Mouse (Mus musculus) midbrain, embryonic 15.5 days (tissue): ENCODE results near the gene Cracr2b. TPM values are rescaled to one million over a fixed set of nuclear protein-coding genes. Genes with fewer than 3 reads are reported as not detected.

ENCODE experiments used
- ATAC-seq: fragments of 200-750 bp; cut with Nextera tagmentation; replicated peaks from 2 replicates; pipeline ENCODE4 v1.8.0; 2017; ENCODE audit warnings: moderate TSS enrichment
- H3K27ac ChIP-seq: fragments of 300-500 bp; sonication (generic); 2 replicates; pipeline ENCODE4 v1.5.1; 2015; ENCODE audit warnings: mild to moderate bottlenecking, inconsistent platforms
- H3K27me3 ChIP-seq: fragments of 300-500 bp; sonication (generic); replicated peaks from 2 replicates; pipeline ENCODE4 v1.6.1; 2015; ENCODE audit warnings: inconsistent platforms
- H3K36me3 ChIP-seq: fragments of 300-500 bp; sonication (generic); replicated peaks from 2 replicates; pipeline ENCODE4 v1.6.1; 2015; ENCODE audit warnings: inconsistent platforms
- H3K4me1 ChIP-seq: fragments of 300-500 bp; sonication (generic); 2 replicates; pipeline ENCODE4 v1.6.1; 2015; ENCODE audit warnings: inconsistent platforms
- H3K4me2 ChIP-seq: fragments of 300-500 bp; sonication (generic); 2 replicates; pipeline ENCODE4 v1.6.1; 2015; ENCODE audit warnings: inconsistent platforms, mild to moderate bottlenecking, moderate library complexity
- H3K4me3 ChIP-seq: fragments of 300-500 bp; sonication (generic); 2 replicates; pipeline ENCODE4 v1.5.1; 2015; ENCODE audit warnings: mild to moderate bottlenecking, inconsistent platforms
- H3K9ac ChIP-seq: fragments of 300-500 bp; sonication (generic); 2 replicates; pipeline ENCODE4 v1.6.1; 2015; ENCODE audit warnings: mild to moderate bottlenecking, inconsistent platforms
- H3K9me3 ChIP-seq: fragments of 300-500 bp; sonication (generic); 2 replicates; pipeline ENCODE4 v1.6.1; 2016; ENCODE audit warnings: inconsistent platforms
- WGBS: fragments of 180-500 bp; shearing (Covaris S2); methylation state at CpG from one replicate; pipeline ENCODE4 v1.1.7; 2015; ENCODE audit warnings: mixed read lengths; 5-methylcytosine and 5-hydroxymethylcytosine counted together
- polyA plus RNA-seq: library from polyadenylated mRNA; unstranded; fragments of >200 nt; fragmentation: Nextera tagmentation; extraction: Ambion mirVana; gene quantifications from 2 replicates; pipeline ENCODE4 v1.2.1, GENCODE M21; 2015

The Cracr2b gene
- polyA plus RNA-seq, 1 experiment from 2014 or later = 7.6 TPM

GRCm38 (mm10) chr7:141435856-141436522 is 24.9 kb upstream of the Cracr2b start:
- Histone ChIP-seq H3K27me3 (no peaks in the 10 kb centered on the region), H3K27ac (peak overlapping the region; percentile 84; the same call in 1 of the 2 replicates)

GRCm38 (mm10) chr7:141436523-141436892 is 24.4 kb upstream of the Cracr2b start:
- Histone ChIP-seq H3K9ac (peak overlapping the region; percentile 80; the same call in 1 of the 2 replicates), H3K9me3 (no peaks in the 10 kb centered on the region), H3K27me3 (no peaks in the 10 kb centered on the region), H3K4me1 (peaks cover 50% of the 10 kb centered on the region), H3K27ac (peak overlapping the region; percentile 87), H3K4me2 (peak overlapping the region; percentile 92), H3K4me3 (peak overlapping the region; percentile 74), H3K36me3 (peaks cover 8% of the 10 kb centered on the region)
- ATAC-seq = no peak
- WGBS = 38% methylated on average over 2 of the region's 2 CpGs

More at GRCm38 (mm10) chr7:141435856-141436522, 24.9 kb upstream of the Cracr2b start:
- H3K9me3 ChIP-seq = no peaks in the 10 kb centered on the region
- H3K36me3 ChIP-seq = peaks cover 13% of the 10 kb centered on the region
- H3K9ac ChIP-seq = no peak overlapping the region
- peaks cover 50% of the 10 kb centered on the region for H3K4me1 ChIP-seq
- no peak overlapping the region; the same call in none of the 2 replicates for H3K4me3 ChIP-seq
- 74% methylated on average over 9 of the region's 9 CpGs for WGBS
- no peak for ATAC-seq
- peak overlapping the region; percentile 92 for H3K4me2 ChIP-seq

DNA sequence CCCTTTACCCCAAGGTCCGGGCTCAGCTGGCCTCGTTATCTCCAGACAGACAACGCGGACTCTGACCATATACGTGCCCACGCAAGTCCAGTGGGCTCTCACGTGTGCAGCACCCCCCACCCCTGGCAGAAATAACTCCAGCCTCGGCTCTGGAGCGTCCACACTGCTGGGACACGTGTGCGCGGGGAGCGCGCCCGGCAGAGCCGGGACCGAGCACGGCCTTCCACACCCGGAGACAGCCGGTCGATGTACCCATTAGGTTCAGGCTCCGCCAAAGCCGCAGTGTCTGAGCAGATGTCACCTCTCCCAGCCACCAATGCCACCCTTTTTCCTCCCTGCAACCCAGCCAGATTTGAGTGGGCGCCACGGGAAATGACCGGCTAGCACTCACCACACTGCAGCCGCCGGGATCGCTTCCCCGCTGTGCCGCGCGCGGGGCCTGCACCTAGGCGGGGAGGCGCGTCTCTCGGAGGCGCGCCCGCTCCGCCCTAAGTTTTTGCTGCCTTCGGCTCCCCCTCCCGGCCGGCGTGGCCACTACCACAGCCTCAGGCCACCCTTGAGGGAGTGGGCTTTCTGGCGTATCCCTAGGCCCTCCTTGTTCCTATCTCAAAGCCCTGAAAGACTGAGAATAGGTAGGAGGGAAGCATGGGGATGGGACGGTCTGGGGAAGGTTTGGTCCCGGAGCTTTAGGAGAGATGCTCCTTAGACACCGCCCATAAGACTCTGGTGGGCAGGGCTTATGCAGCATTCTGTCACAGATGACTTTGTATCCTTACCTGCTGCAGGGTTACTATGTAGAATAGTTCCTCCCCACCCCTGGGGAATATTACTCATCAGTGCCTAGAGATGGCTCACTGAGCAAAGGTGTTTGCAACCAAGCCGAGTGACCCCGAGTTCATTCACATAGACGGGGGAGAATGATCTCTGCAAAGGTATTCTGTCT is 23.4 kb upstream of the Cracr2b start, which contains the start of gene Slc25a22:
Gene Slc25a22 (minus strand): TSS at position 715 of the 943 bp plus-strand sequence.
- peak within 1 kb of the TSS; percentile 74 for H3K4me3 ChIP-seq
- H3K9me3 ChIP-seq = no peaks in the 10 kb centered on the region
- peaks cover 5% of the 10 kb centered on the region; the same call in 1 of the 2 replicates for H3K36me3 ChIP-seq
- peak within 1 kb of the TSS; percentile 87 for H3K27ac ChIP-seq
- peak; percentile 76 for ATAC-seq
- peak within 1 kb of the TSS; percentile 80 for H3K9ac ChIP-seq
- WGBS = 5% methylated on average over 53 of the region's 53 CpGs
- H3K4me2 ChIP-seq = peak within 1 kb of the TSS; percentile 92
- no peaks in the 10 kb centered on the region for H3K27me3 ChIP-seq
- peaks cover 50% of the 10 kb centered on the region for H3K4me1 ChIP-seq

GRCm38 (mm10) chr7:141438201-141438968 is 22.5 kb upstream of the Cracr2b start:
- H3K4me2 ChIP-seq = peak overlapping the region; percentile 92; the same call in 1 of the 2 replicates
- H3K27ac ChIP-seq = peak overlapping the region; percentile 87; the same call in 1 of the 2 replicates
- H3K4me1 ChIP-seq = peaks cover 49% of the 10 kb centered on the region

GRCm38 (mm10) chr7:141439140-141439679 is 21.7 kb upstream of the Cracr2b start:
- Histone ChIP-seq H3K27me3 (no peaks in the 10 kb centered on the region), H3K4me1 (peaks cover 50% of the 10 kb centered on the region), H3K27ac (no peak overlapping the region), H3K9ac (no peak overlapping the region), H3K4me2 (no peak overlapping the region), H3K9me3 (no peaks in the 10 kb centered on the region), H3K4me3 (no peak overlapping the region), H3K36me3 (no peaks in the 10 kb centered on the region)
- WGBS = 95% methylated on average over 10 of the region's 10 CpGs
- no peak for ATAC-seq

More at GRCm38 (mm10) chr7:141438201-141438968, 22.5 kb upstream of the Cracr2b start:
- 90% methylated on average over 12 of the region's 12 CpGs for WGBS
- Histone ChIP-seq H3K4me3 (peak overlapping the region; percentile 74; the same call in 1 of the 2 replicates), H3K27me3 (no peaks in the 10 kb centered on the region), H3K9ac (peak overlapping the region; percentile 80; the same call in 1 of the 2 replicates), H3K9me3 (no peaks in the 10 kb centered on the region), H3K36me3 (0 out of 2 replicates have a peak, but pooled peaks cover 2% of the 10 kb centered on the region)
- ATAC-seq = no peak

GRCm38 (mm10) chr7:141439811-141440210 is 21.1 kb upstream of the Cracr2b start:
- H3K4me3 ChIP-seq = no peak overlapping the region
- ATAC-seq = no peak
- H3K9me3 ChIP-seq = no peaks in the 10 kb centered on the region
- no peak overlapping the region for H3K27ac ChIP-seq
- 96% methylated on average over 11 of the region's 11 CpGs for WGBS
- no peaks in the 10 kb centered on the region for H3K27me3 ChIP-seq
- H3K4me2 ChIP-seq = no peak overlapping the region
- H3K9ac ChIP-seq = no peak overlapping the region
- H3K36me3 ChIP-seq = no peaks in the 10 kb centered on the region
- peaks cover 45% of the 10 kb centered on the region for H3K4me1 ChIP-seq

GRCm38 (mm10) chr7:141440613-141441012 is 20.3 kb upstream of the Cracr2b start:
- 29% methylated on average over 6 of the region's 6 CpGs for whole genome bisulfite sequencing
- no peak overlapping the region for H3K4me2 ChIP-seq

DNA sequence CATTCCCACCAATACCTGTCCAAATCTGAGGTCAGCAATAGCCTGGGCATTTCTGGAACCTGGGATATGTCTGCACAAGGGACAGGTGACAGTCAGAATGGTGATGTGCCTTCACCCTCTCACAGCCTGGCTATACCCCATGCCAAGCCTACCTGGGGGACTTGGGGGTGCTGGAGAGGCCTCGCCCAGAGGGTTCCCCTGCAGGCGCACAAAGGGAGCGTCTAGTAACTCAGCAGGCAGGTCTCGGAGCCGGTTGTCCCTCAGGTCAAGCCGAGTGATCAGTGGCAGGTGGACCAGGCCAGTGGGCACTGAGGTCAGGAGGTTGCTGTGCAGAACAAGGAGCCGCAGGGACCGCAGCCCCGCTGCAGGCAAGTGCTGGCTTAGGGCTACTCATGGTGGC is 19.4 kb upstream of the Cracr2b start:
- Histone ChIP-seq H3K27me3 (no peaks in the 10 kb centered on the region), H3K27ac (no peak overlapping the region), H3K4me3 (no peak overlapping the region), H3K36me3 (no peaks in the 10 kb centered on the region), H3K4me1 (peaks cover 29% of the 10 kb centered on the region), H3K4me2 (no peak overlapping the region), H3K9ac (no peak overlapping the region), H3K9me3 (no peaks in the 10 kb centered on the region)
- ATAC-seq = no peak
- WGBS = 96% methylated on average over 9 of the region's 9 CpGs

More at GRCm38 (mm10) chr7:141440613-141441012, 20.3 kb upstream of the Cracr2b start:
- Histone ChIP-seq H3K9me3 (no peaks in the 10 kb centered on the region), H3K27ac (no peak overlapping the region), H3K27me3 (no peaks in the 10 kb centered on the region), H3K9ac (no peak overlapping the region), H3K36me3 (no peaks in the 10 kb centered on the region), H3K4me3 (no peak overlapping the region), H3K4me1 (peaks cover 37% of the 10 kb centered on the region)
- no peak for ATAC-seq

GRCm38 (mm10) chr7:141442199-141442598 is 18.7 kb upstream of the Cracr2b start:
- no peak overlapping the region for H3K27ac ChIP-seq
- WGBS = 93% methylated on average over 13 of the region's 13 CpGs
- no peaks in the 10 kb centered on the region for H3K36me3 ChIP-seq
- no peak overlapping the region for H3K4me3 ChIP-seq
- 0 out of 2 replicates have a peak overlapping the region, but pooled peaks have one; percentile 50 for H3K4me2 ChIP-seq
- peaks cover 29% of the 10 kb centered on the region for H3K4me1 ChIP-seq
- no peaks in the 10 kb centered on the region for H3K27me3 ChIP-seq
- no peaks in the 10 kb centered on the region for H3K9me3 ChIP-seq
- no peak overlapping the region for H3K9ac ChIP-seq
- no peak for ATAC-seq

DNA sequence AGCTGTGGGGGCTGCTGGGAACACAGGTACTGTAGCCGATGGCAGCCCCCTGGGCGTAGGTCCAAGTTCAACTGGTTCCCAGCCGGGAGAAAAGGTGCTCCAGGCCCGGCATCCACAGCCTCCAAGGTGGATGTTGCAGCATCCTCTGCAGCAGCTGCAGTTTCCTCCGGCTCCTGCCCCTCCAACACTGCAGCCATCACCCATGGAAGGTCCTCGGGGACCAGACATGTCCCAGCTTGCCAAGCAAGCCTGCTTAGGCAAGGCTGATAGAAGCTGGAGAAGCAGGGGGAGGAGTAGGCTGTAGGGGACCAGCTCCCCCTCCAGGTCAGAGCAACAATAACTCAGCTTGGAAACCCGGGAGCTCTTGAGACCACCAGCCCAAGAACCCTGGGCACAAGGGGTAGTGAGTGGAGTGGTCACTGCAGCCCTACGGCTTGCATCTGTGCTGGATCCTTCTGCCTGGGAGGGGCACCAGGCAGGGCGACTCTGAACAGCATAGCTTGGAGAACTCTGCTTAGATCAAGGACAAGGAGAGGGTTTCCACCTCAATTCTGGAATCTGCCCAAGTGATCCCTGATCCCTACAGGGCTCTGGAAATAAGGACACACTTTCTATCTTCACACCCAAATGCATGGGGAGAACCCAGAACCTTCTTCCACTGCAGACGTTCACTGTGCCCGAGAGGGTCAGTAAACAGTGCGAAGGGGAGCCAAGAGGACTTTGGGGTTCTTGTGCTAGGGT is 17.6 kb upstream of the Cracr2b start:
- Histone ChIP-seq H3K36me3 (no peaks in the 10 kb centered on the region), H3K4me2 (peak overlapping the region; percentile 50), H3K4me3 (peak overlapping the region; percentile 27), H3K9ac (peak overlapping the region; percentile 29), H3K9me3 (no peaks in the 10 kb centered on the region), H3K4me1 (peaks cover 24% of the 10 kb centered on the region), H3K27ac (no peak overlapping the region), H3K27me3 (no peaks in the 10 kb centered on the region)
- ATAC-seq = no peak
- 22% methylated on average over 12 of the region's 12 CpGs for WGBS

DNA sequence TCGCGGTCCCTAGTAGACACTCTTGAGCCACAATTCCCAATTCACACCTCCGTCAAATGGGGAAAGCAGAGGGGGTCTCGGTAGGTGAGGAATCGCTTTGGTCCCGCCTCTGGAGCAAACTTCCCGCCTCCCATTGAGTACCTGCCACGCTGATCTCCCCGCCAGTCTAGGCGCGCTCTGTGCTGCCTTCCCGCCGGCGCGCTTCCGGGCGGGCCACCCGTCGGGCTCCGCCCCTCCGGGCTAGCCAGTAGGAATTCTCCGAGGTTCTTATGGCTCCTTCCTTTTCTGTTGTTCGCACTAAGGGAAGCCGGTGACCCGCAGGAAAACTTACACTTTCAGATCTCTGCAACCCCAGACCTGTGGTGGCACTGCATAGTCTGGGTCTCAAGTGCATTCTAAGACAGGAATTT is 17.1 kb upstream of the Cracr2b start, which contains the start of gene Pidd1:
Gene Pidd1 (minus strand): TSS at position 198 of the 410 bp plus-strand sequence.
- no peaks in the 10 kb centered on the region for H3K36me3 ChIP-seq
- H3K4me3 ChIP-seq = peak within 1 kb of the TSS; percentile 27
- peak within 1 kb of the TSS; percentile 50 for H3K4me2 ChIP-seq
- no peaks in the 10 kb centered on the region for H3K9me3 ChIP-seq
- H3K4me1 ChIP-seq = peaks cover 29% of the 10 kb centered on the region
- no peak within 1 kb of the TSS for H3K27ac ChIP-seq
- WGBS = under 1% methylated on average over 25 of the region's 25 CpGs
- H3K27me3 ChIP-seq = no peaks in the 10 kb centered on the region
- peak within 1 kb of the TSS; percentile 29 for H3K9ac ChIP-seq
- ATAC-seq = no peak
